Mouse (Mus musculus) cerebellum, adult (tissue): ENCODE results near the gene Gsg1l.

Source experiments
- ATAC-seq: cut with Nextera tagmentation; 2 replicates; pipeline ENCODE4 v1.9.2; 2017; ENCODE audit warnings: mild to moderate bottlenecking, moderate library complexity, mixed read lengths; ENCODE audit not compliant: insufficient number of reproducible peaks, low FRiP score, low TSS enrichment

Gene Gsg1l

GRCm38 (mm10) chr7:125886116-125886680 lies 196.0 kb downstream of the Gsg1l start:
- no peak for ATAC-seq

- no peak for ATAC-seq
Measured at GRCm38 (mm10) chr7:125883232-125883631, 199.0 kb downstream of the Gsg1l start.

GRCm38 (mm10) chr7:125878040-125878439 lies 204.2 kb downstream of the Gsg1l start:
- ATAC-seq = no peak

- no peak for ATAC-seq
Measured at GRCm38 (mm10) chr7:125873971-125874495, 208.2 kb downstream of the Gsg1l start.

GRCm38 (mm10) chr7:125872874-125873273 lies 209.3 kb downstream of the Gsg1l start:
- no peak for ATAC-seq

- ATAC-seq = no peak
Measured at GRCm38 (mm10) chr7:125872202-125872580, 210.0 kb downstream of the Gsg1l start.

- no peak for ATAC-seq
Measured at GRCm38 (mm10) chr7:125871404-125872201, 210.6 kb downstream of the Gsg1l start.

GRCm38 (mm10) chr7:125868570-125868969 lies 213.6 kb downstream of the Gsg1l start:
- ATAC-seq = no peak

GRCm38 (mm10) chr7:125865234-125865633 lies 217.0 kb downstream of the Gsg1l start:
- ATAC-seq = no peak

GRCm38 (mm10) chr7:125864026-125864425 lies 218.2 kb downstream of the Gsg1l start:
- no peak for ATAC-seq

- no peak for ATAC-seq
Measured at GRCm38 (mm10) chr7:125860421-125860820, 221.8 kb downstream of the Gsg1l start.

- ATAC-seq = no peak
Measured at GRCm38 (mm10) chr7:125859564-125859963, 222.6 kb downstream of the Gsg1l start.

GRCm38 (mm10) chr7:125847528-125847866 lies 234.7 kb downstream of the Gsg1l start:
- ATAC-seq = no peak

GRCm38 (mm10) chr7:125846866-125847527 lies 235.2 kb downstream of the Gsg1l start:
- no peak for ATAC-seq

GRCm38 (mm10) chr7:125845611-125846010 lies 236.6 kb downstream of the Gsg1l start:
- no peak for ATAC-seq

- ATAC-seq = no peak
Measured at GRCm38 (mm10) chr7:125838078-125838742, 244.0 kb downstream of the Gsg1l start.

GRCm38 (mm10) chr7:125833471-125833870 lies 248.7 kb downstream of the Gsg1l start:
- ATAC-seq = no peak

- ATAC-seq = no peak
Measured at GRCm38 (mm10) chr7:125832767-125833166, 249.4 kb downstream of the Gsg1l start.

- no peak for ATAC-seq
Measured at GRCm38 (mm10) chr7:125829121-125829666, 253.0 kb downstream of the Gsg1l start.

- ATAC-seq = no peak
Measured at GRCm38 (mm10) chr7:125828561-125828960, 253.7 kb downstream of the Gsg1l start.
